Mouse (Mus musculus) layer of hippocampus, adult 18-20 months (tissue): ENCODE measurements at regions not wholly inside any gene's neighbourhood (a gene's known extent, or its start where the extent isn't known, plus 50 kb on each side); places are given as distances from the start of the nearest gene placed in this dataset.

ENCODE experiments used
- DNase-seq, 2 experiments: peaks; one replicate each; pipeline ENCODE4 v3.0.0; 2022; ENCODE audit warnings: low spot score in 2 of 2

DNA sequence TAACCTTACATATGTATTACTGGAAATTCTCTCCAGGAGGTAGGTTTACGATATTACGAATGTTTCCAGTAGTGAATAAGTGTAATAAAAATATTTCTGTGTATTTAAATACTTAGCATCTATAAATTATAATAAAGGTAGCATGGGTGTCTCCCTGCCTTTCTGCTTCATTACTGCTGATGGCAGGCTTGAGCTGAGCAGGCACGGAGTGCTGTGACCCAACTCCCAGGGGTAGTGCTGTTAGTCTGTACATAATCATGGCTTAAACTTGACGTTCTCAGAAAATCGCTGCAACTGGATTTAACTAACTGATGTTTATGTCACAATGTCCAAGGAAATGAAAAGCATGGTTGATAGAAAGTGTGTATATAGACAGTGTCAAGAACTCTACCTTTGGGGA lies 727.8 kb upstream of the Frg1 start:
- DNase-seq: no peak

DNA sequence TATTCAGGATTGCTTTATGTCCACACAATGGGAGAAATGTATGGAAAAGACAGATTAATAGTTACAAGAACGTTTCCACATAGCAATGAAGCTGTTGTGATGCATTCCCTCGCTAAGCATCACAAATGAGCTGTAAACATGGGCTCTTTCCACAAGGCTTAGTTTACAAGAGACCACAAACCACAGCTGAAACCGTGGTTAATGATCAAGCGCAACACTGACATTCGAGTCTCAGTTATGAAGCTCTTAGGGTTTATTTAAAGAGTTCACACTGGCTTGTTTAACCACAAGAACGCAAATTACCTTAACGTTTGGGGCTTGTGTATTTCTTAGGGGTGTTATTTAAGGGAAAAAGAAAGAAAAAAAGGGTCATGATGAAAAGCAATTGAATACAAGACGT lies 727.3 kb upstream of the Frg1 start:
- DNase-seq: no peak

DNA sequence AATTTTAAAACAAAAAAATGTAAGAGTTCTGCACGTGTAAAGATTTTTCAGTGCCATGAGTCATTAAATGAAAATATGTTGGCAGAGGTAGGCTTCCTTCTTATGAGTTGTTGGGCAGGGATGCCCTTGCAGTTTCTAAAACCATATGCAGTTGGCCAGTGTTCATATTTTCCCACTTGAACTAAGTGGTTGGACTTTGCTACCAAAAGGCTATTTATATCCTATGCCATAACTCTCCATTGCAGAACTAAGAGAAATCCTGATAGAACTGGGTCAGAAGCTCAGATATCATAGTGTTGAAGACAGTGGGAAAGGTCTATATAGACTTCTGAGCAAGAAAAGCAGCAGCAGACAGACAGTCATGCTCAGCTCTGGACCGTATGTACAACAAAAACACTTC lies 690.7 kb upstream of the Frg1 start:
- DNase-seq: no peak

DNA sequence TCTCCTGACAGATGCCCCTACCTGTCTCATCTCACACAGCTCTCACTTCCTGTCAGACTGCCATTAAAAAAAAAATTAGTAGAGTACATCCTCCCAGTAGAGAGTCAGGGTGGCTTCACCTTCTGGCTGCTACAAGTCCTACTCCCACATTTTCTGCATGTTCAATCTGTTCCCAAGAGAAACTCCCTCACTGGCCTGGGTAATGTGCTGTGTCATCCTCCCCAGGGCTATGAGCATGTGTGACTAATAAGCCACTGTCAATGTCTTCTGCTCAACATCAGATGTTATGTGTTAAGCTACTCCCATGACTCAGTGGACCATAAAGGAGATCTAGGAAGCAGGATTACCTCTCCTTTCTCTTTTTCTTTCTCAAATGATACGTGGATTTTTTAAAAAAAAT lies 652.4 kb upstream of the Frg1 start:
- DNase-seq: peak; percentile 3 to 16

- peak; percentile 17 to 42 for DNase-seq
These were observed 626.7 kb upstream of the Frg1 start for GRCm38 (mm10) chr8:42043526-42043925.

GRCm38 (mm10) chr8:42039245-42039644 lies 622.4 kb upstream of the Frg1 start:
- DNase-seq: no peak

DNA sequence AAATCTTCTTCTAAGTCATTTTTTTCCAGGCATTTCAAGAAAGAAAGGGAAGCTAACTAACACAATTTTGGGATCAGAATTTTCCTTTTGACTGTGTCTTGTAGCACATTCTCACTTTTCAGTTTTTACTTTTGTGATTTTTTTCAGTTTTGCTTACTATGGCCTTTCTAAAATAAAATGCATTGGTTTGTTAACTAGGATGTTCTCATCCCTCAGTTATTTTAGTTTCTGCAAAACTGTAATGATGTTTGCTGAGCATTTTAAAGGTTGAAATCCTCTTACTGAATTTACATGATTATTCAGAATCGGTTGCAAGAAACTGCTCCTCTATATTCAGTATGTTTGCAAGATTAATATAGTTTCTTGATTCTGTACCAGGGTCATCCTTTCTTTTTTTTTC lies 610.1 kb upstream of the Frg1 start:
- DNase-seq: no peak

DNA sequence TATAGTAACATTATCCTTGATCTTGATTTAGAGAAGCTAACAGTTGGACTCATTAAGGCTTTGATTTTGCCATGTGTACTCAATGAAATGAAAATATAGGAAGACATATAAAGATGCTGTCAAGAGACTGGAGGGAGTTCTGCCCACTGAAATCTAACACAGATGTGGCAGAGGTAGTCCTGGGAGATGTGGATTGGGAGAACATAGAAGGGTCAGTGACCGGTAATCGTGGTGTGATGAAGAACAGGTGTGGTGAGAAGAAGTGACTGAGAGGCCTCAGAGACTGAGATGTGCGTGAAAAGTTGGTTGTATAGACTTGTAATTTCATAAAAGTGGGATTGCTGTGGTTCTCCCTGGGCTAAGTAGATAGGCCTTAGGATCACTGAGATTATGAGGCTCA lies 600.9 kb upstream of the Frg1 start:
- DNase-seq: no peak

DNA sequence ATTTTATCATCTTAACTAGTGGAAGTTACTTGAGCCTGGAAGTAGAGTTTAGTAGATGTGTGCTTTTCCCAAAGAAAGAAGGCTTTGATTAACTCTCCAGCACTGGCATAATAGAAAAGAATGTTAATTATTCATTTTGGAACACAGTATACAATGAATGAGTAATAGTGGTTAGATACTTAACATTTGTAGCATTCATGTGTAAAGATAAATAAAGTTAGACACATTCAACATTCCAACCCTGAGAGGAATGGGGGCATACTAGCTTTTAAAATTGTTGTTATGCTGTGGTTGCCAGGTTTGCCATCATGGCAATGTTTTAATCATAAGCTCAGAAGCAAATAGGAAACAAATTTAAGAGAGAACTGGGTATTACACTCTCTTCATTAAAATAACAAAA lies 586.3 kb upstream of the Frg1 start:
- no peak for DNase-seq

DNA sequence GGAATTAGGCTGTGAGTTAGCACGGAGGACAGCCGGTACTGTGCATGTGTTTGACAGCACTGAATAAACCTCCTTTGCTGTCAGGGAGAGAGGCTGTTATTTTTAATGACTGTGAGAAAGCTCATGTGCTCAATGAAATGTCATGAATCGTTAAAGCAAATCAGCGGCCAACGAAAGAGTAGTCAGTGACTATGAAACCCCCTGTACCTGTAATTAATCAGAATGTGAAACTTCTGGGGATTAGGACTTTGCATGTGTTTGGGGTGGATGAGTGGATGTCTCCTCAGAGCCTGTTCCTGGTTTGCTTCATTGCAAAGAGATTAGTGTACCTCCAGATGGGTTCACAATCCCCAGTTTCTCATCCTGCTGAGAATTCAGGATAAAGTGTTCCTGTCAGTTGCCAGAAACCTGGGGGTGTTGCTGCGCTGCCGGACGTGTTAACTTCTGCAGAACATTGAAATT lies 572.2 kb upstream of the Frg1 start:
- DNase-seq: peak; percentile 54 to 75

DNA sequence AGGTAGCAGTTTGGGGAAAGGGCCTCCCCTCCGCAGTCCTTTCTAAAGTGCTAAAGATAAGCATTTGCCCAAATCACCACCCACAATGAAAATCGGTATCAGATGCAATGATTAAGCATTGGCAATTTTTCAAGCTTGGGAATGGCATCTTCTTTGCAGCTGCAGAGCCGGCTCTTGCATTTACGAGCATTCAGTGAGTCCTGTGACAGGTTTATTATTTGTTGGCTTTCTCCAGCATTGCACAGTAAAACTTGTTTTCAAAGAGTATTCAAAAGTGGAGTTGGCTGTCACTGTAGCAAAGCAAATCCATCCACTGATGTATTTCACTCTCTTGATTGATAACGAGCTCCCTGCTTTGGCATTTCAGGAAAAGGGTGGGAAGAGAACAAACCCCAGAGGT lies 571.3 kb upstream of the Frg1 start:
- no peak for DNase-seq

DNA sequence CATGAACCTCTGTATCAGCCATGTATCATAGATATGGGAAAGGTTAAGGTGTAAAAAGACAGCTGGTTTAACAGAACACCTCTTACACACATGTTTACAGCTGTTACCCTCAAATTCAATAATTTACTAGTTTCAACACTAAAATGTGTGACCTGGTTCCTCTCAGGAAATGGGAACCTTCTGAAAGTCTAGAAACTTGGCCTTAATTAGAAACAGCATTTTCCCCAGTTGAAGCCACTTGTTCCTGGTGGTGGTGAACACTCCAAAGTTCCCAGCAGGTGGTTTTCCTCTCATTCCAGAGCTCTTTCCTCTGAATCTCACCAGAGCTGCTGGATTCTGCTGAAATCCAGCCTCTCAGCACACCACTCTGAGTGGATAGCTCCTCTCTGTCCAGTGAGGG lies 570.5 kb upstream of the Frg1 start:
- no peak for DNase-seq

- peak in 1 of 2 experiments; percentile 40 for DNase-seq
These were observed 555.5 kb upstream of the Frg1 start for GRCm38 (mm10) chr8:41972416-41972815.

DNA sequence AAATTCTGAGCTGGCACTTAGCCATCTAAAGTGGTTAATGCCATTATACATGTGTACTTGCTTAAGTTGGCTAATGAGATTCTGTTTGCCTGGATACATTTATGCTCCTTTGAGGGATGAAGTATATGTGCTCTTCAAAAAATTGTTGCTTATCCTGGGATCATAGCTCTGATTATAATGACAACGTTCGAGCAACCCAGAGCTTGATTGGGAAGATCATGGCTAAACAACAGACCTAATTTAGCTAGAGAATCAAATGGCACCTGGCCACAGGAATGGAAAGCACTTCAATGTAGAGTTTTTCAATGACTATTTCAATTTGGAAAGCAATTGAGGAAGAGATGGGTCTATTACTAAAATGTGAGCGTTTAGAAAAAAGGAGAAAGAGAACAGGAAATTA lies 553.7 kb upstream of the Frg1 start:
- no peak for DNase-seq

- DNase-seq: no peak
These were observed 552.5 kb upstream of the Frg1 start for GRCm38 (mm10) chr8:41969408-41969807.

- DNase-seq: peak in 1 of 2 experiments; percentile 6
These were observed 547.2 kb upstream of the Frg1 start for GRCm38 (mm10) chr8:41964088-41964487.

DNA sequence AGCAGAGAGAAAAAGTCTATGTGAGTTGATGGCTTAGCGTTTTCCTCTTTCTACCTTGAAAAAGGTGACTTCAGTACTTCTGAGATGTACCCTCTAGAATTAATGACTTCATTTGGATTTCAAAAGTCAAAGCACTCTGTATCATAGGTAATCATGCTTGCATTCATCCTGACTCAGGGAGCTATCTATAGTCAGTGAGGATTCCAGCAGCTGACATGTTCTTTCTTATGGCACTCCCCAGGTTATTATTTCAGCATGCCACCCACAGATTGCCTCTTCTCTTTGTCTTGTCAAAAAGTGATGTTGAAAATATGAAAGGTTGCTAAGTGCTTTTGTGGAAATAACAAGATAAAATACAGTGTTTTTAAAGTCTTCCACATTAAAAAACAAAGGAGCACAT lies 540.0 kb upstream of the Frg1 start:
- no peak for DNase-seq

GRCm38 (mm10) chr8:41950736-41951135 lies 533.9 kb upstream of the Frg1 start:
- peak; percentile 6 to 38 for DNase-seq

GRCm38 (mm10) chr8:41939298-41939697 lies 522.4 kb upstream of the Frg1 start:
- DNase-seq: no peak

- peak in 1 of 2 experiments; percentile 4 for DNase-seq
These were observed 504.2 kb upstream of the Frg1 start for GRCm38 (mm10) chr8:41921106-41921505.

- peak in 1 of 2 experiments; percentile 23 for DNase-seq
These were observed 503.7 kb upstream of the Frg1 start for GRCm38 (mm10) chr8:41920536-41920935.

- no peak for DNase-seq
These were observed 461.3 kb upstream of the Frg1 start for GRCm38 (mm10) chr8:41878029-41878748.

GRCm38 (mm10) chr8:41869681-41870356 lies 452.9 kb upstream of the Frg1 start:
- no peak for DNase-seq
